Mouse (Mus musculus) frontal cortex, adult (tissue): Measurements from ENCODE around the gene Gm18596.
"Not testable (repeated sequence)": the region's sequence is repeated elsewhere in the genome, so short reads cannot be mapped to it uniquely, and the experiment has no call there.

Experiments used
- ATAC-seq: cut with Nextera tagmentation; 2 replicates; pipeline ENCODE4 v1.9.2; 2017; ENCODE audit warnings: mild to moderate bottlenecking, moderate library complexity, mixed read lengths; ENCODE audit not compliant: low TSS enrichment

The Gm18596 gene

DNA sequence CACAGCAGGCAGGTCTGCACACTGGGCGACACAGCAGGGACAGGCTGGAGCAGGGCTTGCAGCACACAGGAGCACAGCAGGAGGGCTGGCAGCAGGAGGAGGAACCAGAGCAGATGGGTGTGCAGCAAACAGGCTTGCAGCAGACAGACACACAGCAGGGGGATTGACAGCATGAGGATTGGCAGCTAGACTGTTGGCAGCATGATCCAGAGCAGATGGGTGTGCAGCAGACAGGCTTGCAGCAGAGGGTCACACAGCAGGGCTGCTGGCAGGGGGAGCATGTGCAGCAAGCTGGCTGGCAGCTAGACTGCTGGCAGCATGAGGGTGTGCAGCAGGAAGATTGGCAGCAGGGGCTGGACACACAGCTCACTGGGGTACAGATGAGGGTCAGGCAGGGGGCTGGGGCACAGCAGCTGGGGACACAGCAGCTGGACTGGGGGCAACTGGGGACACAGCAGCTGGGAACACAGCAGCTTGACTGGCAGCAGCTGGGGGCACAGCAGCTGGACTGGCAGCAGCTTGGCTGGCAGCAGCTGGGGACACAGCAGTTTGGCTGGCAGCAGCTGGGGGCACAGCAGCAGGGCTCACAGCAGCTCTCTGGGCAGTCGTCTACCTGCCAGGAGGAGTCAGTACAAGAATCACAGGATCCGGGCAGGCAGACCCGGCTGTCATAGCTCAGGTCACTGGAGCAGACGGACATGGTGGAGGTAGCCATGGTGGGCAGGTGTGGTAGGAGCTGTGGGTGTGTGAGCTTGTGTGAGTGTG lies at the start of gene Gm18596:
Gm18596 (minus strand) TSS at position 715 of the 765 bp plus-strand sequence.
- not testable (repeated sequence) for ATAC-seq

DNA sequence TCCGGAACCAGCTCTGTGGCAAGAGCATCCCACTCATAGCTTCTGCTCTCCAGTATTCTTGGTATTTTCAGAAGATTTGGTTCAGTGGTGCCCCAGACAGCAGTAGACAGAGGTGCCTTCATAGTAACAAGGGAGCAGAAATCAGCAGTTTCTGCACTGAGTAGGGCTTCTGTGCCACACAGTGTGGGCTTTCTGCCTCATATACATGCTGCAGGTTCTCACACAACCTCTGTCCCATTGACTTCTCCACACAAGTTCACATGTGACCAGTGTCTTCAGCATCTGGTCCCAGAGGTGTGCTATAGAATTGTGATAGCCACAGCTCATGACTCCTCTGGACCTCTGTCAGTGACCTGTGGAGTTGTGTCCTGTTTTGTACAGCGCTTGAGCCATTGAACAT lies 46.2 kb upstream of the Gm18596 start:
- no peak for ATAC-seq

GRCm38 (mm10) chr10:77787876-77788275 lies 45.4 kb upstream of the Gm18596 start, which contains the start of gene Gm7137:
Gene Gm7137, minus strand, starts transcription at chr10:77788200.
- ATAC-seq = not testable (repeated sequence)

DNA sequence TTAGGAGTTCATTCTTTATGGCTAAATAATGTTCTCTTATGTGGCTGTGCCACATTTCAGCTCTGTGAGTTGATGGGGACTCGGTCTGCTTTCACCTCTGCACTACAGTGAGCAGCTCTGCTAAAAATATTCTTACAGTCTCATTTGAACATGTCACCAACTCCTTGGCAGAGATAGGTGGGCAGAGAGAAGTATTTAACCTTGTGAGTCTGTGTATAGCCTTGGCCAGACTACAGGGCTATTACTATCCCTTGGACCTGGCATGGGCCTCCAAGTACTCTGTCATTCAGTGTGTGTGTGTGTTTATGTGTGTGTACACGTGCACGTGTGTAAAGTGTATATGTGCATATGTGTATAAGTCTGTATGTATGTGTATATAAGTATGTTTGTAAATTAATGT lies 41.0 kb upstream of the Gm18596 start:
- ATAC-seq = not testable (repeated sequence)

DNA sequence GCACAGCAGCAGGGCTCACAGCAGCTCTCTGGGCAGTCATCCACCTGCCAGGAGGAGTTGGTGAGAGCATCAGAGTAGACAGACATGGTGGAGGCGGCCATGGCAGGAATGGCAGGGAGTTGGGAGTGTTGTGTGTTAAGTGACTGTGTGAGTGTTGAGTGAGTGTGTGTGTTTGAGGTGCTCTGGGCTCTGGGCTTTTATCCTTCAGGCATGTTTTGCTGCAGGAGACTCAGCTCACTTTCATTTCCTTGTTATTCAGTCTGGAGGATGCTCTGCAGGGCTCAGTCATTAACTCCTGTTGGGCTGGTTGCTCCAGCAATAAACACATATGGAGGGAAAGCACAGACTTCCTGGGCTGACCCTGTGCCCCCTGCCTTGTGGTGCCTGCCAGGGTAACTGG lies 40.0 kb upstream of the Gm18596 start, which contains the start of gene Gm3250:
Gm3250 (minus strand) TSS at position 101 of the 400 bp plus-strand sequence.
- ATAC-seq = not testable (repeated sequence)

- ATAC-seq = not testable (repeated sequence)
Measured at GRCm38 (mm10) chr10:77776844-77777243, 34.4 kb upstream of the Gm18596 start, which contains the start of gene Gm7138. Gene Gm7138, minus strand, starts transcription at chr10:77776944.

GRCm38 (mm10) chr10:77772142-77772541 lies 29.7 kb upstream of the Gm18596 start:
- not testable (repeated sequence) for ATAC-seq

GRCm38 (mm10) chr10:77771225-77771624 lies 28.8 kb upstream of the Gm18596 start, which contains the start of gene Gm3238:
Gene Gm3238, minus strand, starts transcription at chr10:77771325.
- ATAC-seq = not testable (repeated sequence)

DNA sequence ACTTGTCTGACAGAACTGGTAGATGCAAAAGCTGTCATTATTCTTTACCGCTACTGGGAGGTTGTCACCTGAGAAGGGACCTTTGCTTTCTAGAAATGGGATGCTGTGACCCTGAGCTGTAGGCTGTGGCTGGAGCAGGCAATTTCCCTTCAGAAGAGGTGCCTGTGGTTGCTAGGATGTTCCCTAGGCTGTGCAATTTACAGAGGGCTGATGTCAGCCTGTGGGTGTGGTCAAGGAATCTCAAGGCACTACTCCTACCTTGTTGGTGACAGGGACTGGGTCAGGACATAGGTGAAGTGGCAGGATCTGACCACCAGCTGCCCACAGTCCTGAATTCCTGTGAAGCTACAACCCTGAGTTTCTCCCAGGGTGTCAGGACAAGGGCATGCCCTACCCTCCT lies 27.3 kb upstream of the Gm18596 start:
- ATAC-seq = no peak

GRCm38 (mm10) chr10:77759582-77759981 lies 17.1 kb upstream of the Gm18596 start, which contains the start of gene Gm3233:
Gene Gm3233, minus strand, starts transcription at chr10:77759682.
- not testable (repeated sequence) for ATAC-seq

- ATAC-seq = no peak
Measured at GRCm38 (mm10) chr10:77753448-77753847, 11.0 kb upstream of the Gm18596 start.

DNA sequence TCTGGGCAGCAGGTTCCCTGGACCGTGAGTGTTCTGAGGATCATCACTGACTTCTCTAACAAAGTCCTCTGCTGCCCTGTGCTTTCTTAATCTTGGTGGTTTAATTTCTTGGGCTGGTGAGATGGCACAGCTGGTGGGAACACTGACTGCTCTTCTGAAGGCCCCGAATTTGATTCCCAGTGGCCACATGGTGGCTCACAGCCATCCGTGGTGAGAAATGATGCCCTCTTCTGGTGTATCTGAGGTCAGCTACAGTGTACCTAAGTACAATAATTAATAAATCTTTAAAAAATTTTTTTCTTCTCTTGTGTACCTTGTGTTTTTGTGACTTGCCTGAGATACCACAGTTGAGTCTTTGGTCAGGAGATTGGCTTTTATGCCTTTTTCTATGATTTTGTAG lies 9.9 kb upstream of the Gm18596 start:
- not testable (repeated sequence) for ATAC-seq

DNA sequence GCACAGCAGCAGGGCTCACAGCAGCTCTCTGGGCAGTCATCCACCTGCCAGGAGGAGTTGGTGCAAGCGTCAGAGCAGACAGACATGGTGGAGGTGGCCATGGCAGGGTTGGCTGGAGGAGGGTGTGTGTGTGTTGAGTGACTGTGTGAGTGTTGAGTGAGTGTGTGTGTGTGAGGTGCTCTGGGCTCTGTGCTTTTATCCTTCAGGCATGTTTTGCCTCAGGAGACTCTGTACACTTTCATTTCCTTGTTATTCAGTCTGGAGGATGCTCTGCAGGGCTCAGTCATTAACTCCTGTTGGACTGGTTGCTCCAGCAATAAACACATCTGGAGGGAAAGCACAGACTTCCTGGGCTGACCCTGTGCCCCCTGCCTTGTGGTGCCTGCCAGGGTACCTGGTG lies 8.8 kb upstream of the Gm18596 start, which contains the start of gene Gm9736:
Gm9736 (minus strand) TSS at position 101 of the 400 bp plus-strand sequence.
- ATAC-seq = not testable (repeated sequence)

GRCm38 (mm10) chr10:77750686-77751085 lies 8.2 kb upstream of the Gm18596 start:
- not testable (repeated sequence) for ATAC-seq

DNA sequence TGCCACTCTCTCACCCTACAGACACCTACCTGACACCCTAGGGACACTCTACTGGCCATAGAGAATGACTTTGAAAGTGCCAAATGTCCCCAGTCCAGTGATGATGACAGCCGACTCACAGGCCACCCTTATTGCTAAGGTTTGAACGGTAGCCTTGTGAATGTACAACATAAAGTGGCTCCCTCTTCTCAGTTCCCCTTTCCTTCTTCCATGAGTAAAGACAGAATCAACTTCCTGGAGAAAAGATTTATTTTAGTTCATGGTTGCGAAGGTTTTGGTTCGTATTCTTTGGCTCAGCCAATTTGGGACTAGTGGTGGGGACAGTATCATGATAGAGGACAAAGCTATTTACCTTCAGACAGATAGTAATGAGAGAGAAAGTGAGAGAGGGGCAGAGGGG lies 3.5 kb downstream of the Gm18596 start:
- no peak for ATAC-seq

GRCm38 (mm10) chr10:77735928-77736327 lies 6.5 kb downstream of the Gm18596 start:
- ATAC-seq = no peak

- ATAC-seq = no peak
Measured at GRCm38 (mm10) chr10:77729241-77729640, 13.2 kb downstream of the Gm18596 start.

DNA sequence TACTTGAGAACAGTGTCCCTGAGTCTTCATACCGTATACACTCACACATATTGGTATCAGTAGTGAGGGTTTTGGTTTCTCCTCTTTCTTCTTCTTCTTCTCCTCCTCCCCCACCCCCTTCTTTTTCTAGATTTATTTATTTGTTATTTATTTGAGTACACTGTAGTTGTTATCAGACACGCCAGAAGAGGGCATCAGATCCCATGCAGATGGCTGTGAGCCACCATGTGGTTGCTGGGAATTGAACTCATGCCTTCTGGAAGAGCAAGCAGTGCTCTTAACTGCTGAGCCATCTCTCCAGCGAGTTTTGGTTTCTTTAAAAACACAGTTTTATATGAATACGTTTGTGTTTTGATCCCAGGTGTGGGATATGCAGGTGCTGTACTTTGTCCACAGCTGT lies 14.2 kb downstream of the Gm18596 start:
- ATAC-seq = no peak

GRCm38 (mm10) chr10:77726186-77726585 lies 16.3 kb downstream of the Gm18596 start, which contains the start of gene Gm10100:
Gene Gm10100, plus strand, starts transcription at chr10:77726486.
- no peak for ATAC-seq

- no peak for ATAC-seq
Measured at GRCm38 (mm10) chr10:77724855-77725254, 17.6 kb downstream of the Gm18596 start.

GRCm38 (mm10) chr10:77720299-77720698 lies 22.1 kb downstream of the Gm18596 start, which contains the start of gene Krtap12-1:
Gene Krtap12-1, plus strand, starts transcription at chr10:77720599.
- not testable (repeated sequence) for ATAC-seq

GRCm38 (mm10) chr10:77715507-77715906 lies 26.9 kb downstream of the Gm18596 start, which contains the start of gene Gm10142:
Gene Gm10142, plus strand, starts transcription at chr10:77715807.
- no peak for ATAC-seq

GRCm38 (mm10) chr10:77713734-77714133 lies 28.7 kb downstream of the Gm18596 start:
- ATAC-seq = no peak
